Comparison of ENCODE assay signal across 8 mouse cellular contexts in the genomic region with DNA sequence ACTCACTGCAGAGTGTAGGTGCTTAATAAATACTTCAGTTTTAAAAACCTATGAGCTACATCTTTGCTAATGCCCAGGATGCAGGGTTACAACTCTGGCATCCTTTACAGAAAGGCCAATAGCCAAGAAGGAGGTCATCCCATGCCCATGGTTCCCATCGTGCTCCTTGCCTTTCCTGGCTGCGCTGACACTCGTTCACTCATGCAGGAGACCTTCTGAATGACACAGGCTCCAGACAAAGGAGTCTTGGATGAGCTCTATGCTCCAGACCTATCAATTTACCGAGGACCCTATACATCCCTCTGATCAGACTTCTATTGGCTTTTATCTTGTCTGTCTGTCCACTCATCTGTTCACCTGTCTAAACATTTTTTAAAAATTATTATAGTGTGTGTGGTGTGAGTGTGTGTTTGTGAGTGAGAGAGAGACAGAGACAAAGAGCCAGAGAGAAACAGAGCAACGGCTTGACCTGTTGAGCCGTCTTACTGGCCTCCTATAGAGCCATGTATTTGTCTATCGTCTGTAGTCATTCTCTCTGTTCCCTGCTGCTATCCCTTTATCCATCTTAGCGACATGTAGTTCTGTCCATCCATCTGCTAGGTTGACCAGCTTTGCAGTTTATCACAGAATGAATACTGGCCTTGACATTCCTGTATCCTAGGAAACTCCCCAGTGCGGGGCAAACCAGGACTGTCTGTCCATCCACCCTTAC. TPM values are rescaled to one million over a fixed set of nuclear protein-coding genes. Genes with fewer than 3 reads are reported as not detected.
DNase-seq lines count a peak whose midpoint lies in the region; ATAC-seq and TF ChIP-seq lines count a peak whose summit lies in the region.

No protein-coding gene starts in this region.

- TF ChIP-seq POLR2A in embryonic fibroblast, embryonic 13.5 days (IDR thresholded peaks at IDR 0.05; ENCODE audit: low read depth, low read length): no peak

- peak overlapping the region; percentile 47; the same call in 1 of the 2 replicates for H3K27ac ChIP-seq in lung, embryonic 14.5 days (ENCODE audit: low read depth)
- H3K27ac ChIP-seq in embryonic fibroblast, embryonic 13.5 days (ENCODE audit: insufficient read depth, low read length): no peak overlapping the region
- H3K27ac ChIP-seq in limb, embryonic 10.5 days: peak overlapping the region; percentile 99

- peak overlapping the region; percentile 27 for H3K9ac ChIP-seq in lung, embryonic 14.5 days

- ATAC-seq in lung, embryonic 14.5 days (ENCODE audit: insufficient read depth): peak; percentile 5; the same call in 1 of the 2 replicates

- no peak for TF ChIP-seq CTCF in lung, embryonic 14.5 days (IDR thresholded peaks at IDR 0.05; ENCODE audit: low read depth)
- no peak for TF ChIP-seq CTCF in embryonic fibroblast, embryonic 13.5 days (IDR thresholded peaks at IDR 0.05; ENCODE audit: borderline replicate concordance, insufficient read depth, low read length)

- no peaks in the 10 kb centered on the region for H3K9me3 ChIP-seq in lung, embryonic 14.5 days (ENCODE audit: low read depth, low read length)
- no peaks in the 10 kb centered on the region for H3K9me3 ChIP-seq in limb, embryonic 10.5 days (replicated peaks)

- H3K36me3 ChIP-seq in lung, embryonic 14.5 days (ENCODE audit: insufficient read depth): peaks cover 16% of the 10 kb centered on the region
- peaks cover 21% of the 10 kb centered on the region for H3K36me3 ChIP-seq in limb, embryonic 10.5 days

- DNase-seq in lung, embryonic 14.5 days: no peak
- DNase-seq in lung, postnatal 4 days: no peak
- DNase-seq in limb, embryonic 10.5 days (ENCODE audit: low spot score): no peak
- DNase-seq in retina, embryonic 14.5 days (ENCODE audit: low spot score): peak; percentile 42
- DNase-seq in right cerebral cortex, adult 18-20 months: no peak
- no peak for DNase-seq in left cerebral cortex, postnatal 36 days (ENCODE audit: low spot score in 2 of 2)
- DNase-seq in lung, postnatal 36 days: no peak

- 23% methylated on average over 9 of the region's 9 CpGs for WGBS in lung, embryonic 14.5 days
- WGBS in limb, embryonic 10.5 days: 34% methylated on average over 9 of the region's 9 CpGs

- H3K4me3 ChIP-seq in lung, embryonic 14.5 days (ENCODE audit: low read depth, low read length): peak overlapping the region; percentile 80
- peak overlapping the region; percentile 28 for H3K4me3 ChIP-seq in embryonic fibroblast, embryonic 13.5 days (ENCODE audit: insufficient read depth, low read length)
- H3K4me3 ChIP-seq in limb, embryonic 10.5 days: peak overlapping the region; percentile 96

- H3K27me3 ChIP-seq in lung, embryonic 14.5 days (ENCODE audit: insufficient read depth, low read length): no peaks in the 10 kb centered on the region
- no peaks in the 10 kb centered on the region for H3K27me3 ChIP-seq in limb, embryonic 10.5 days (ENCODE audit: low read depth, poor library complexity, severe bottlenecking)

- intact Hi-C loops in left cerebral cortex, postnatal 36 days (cut with DNase I): no loop called here

- peak overlapping the region; percentile 70 for H3K4me2 ChIP-seq in lung, embryonic 14.5 days

- H3K4me1 ChIP-seq in lung, embryonic 14.5 days (ENCODE audit: insufficient read depth): peaks cover 18% of the 10 kb centered on the region
- H3K4me1 ChIP-seq in embryonic fibroblast, embryonic 13.5 days (ENCODE audit: control insufficient read depth, insufficient read depth, low read length): peaks cover 9% of the 10 kb centered on the region
- H3K4me1 ChIP-seq in limb, embryonic 10.5 days: peaks cover 38% of the 10 kb centered on the region

RNA-seq across cellular contexts. Expression of a gene that starts 0.6 kb away (rescaled TPM):
- polyA plus RNA-seq in lung, embryonic 14.5 days (2014; fragmentation: Nextera tagmentation; extraction: Ambion mirVana): 88.1 and 90.4 TPM in 2 replicates
- polyA plus RNA-seq in embryonic fibroblast, embryonic 13.5 days (2011; ENCODE audit: insufficient read length, low read depth, missing spikeins): 83.0 and 93.8 TPM in 2 replicates
- 93.9 and 121 TPM in 2 replicates for polyA plus RNA-seq in limb, embryonic 10.5 days (2016; fragmentation: Nextera tagmentation; extraction: Ambion mirVana)
- total RNA-seq in left cerebral cortex, postnatal 36 days (2021): 100 to 1,000 TPM; 155 to 158 TPM

RNA-seq across cellular contexts. Expression of a gene that starts 25.2 kb away (rescaled TPM):
- polyA plus RNA-seq in lung, embryonic 14.5 days (2014; fragmentation: Nextera tagmentation; extraction: Ambion mirVana): 11.3 and 14.4 TPM in 2 replicates
- 7.6 and 8.7 TPM in 2 replicates for polyA plus RNA-seq in embryonic fibroblast, embryonic 13.5 days (2011; ENCODE audit: insufficient read length, low read depth, missing spikeins)
- polyA plus RNA-seq in limb, embryonic 10.5 days (2016; fragmentation: Nextera tagmentation; extraction: Ambion mirVana): 13.0 and 21.0 TPM in 2 replicates
- total RNA-seq in left cerebral cortex, postnatal 36 days (2021): 10 to 100 TPM; 56.0 to 60.6 TPM

RNA-seq across cellular contexts. Expression of a gene that starts 43.1 kb away (rescaled TPM):
- 0.14 and 0.17 TPM in 2 replicates for polyA plus RNA-seq in lung, embryonic 14.5 days (2014; fragmentation: Nextera tagmentation; extraction: Ambion mirVana)
- 0.23 and 0.42 TPM in 2 replicates for polyA plus RNA-seq in embryonic fibroblast, embryonic 13.5 days (2011; ENCODE audit: insufficient read length, low read depth, missing spikeins)
- polyA plus RNA-seq in limb, embryonic 10.5 days (2016; fragmentation: Nextera tagmentation; extraction: Ambion mirVana): 0.06 and 0.14 TPM in 2 replicates
- 10 to 100 TPM; 43.4 to 74.0 TPM for total RNA-seq in left cerebral cortex, postnatal 36 days (2021)

Comparison
In these comparisons a context has a peak if more than half of its experiments do, and no peak if none do; other contexts are left out.
1. H3K4me3 ChIP-seq: peak in every context shown above with its lines; median percentile 96 in limb, embryonic 10.5 days; 80 in lung, embryonic 14.5 days; 28 in embryonic fibroblast, embryonic 13.5 days.